Mouse (Mus musculus): ENCODE measurements around the gene Polr2h. TPM values are rescaled to one million over a fixed set of nuclear protein-coding genes. Genes with fewer than 3 reads are reported as not detected.

Gene Polr2h
- polyA plus RNA-seq, 1 experiment from 2014 or later: 125 TPM

GRCm38 (mm10) chr16:20695622-20696323 lies 21.7 kb upstream of the Polr2h start:
- Histone ChIP-seq H3K27ac (ENCODE audit: low read depth, low read length) (peak overlapping the region; percentile 62; the same call in 1 of the 2 replicates), H3K4me1 (ENCODE audit: control insufficient read depth, insufficient read depth, low read length) (peaks cover 20% of the 10 kb centered on the region), H3K9me3 (ENCODE audit: control insufficient read depth, low read length) (no peaks in the 10 kb centered on the region), H3K4me3 (ENCODE audit: low read depth, low read length) (peak overlapping the region; percentile 32), H3K27me3 (ENCODE audit: control insufficient read depth, insufficient read depth, low read length) (no peaks in the 10 kb centered on the region), H3K9ac (ENCODE audit: low read length) (peak overlapping the region; percentile 61), H3K36me3 (ENCODE audit: control insufficient read depth, insufficient read depth, low read length) (peaks cover 7% of the 10 kb centered on the region; the same call in 1 of the 2 replicates), H3K4me2 (ENCODE audit: low read depth) (peak overlapping the region; percentile 74)
- under 1% methylated on average over 46 of the region's 46 CpGs for WGBS
- ATAC-seq (ENCODE audit: insufficient read depth, low FRiP score, low TSS enrichment) (peak; percentile 79), DNase-seq (ENCODE audit: low spot score) (peak; percentile 91)

- no peaks in the 10 kb centered on the region for H3K9me3 ChIP-seq (ENCODE audit: control insufficient read depth, low read length)
- no peak for ATAC-seq (ENCODE audit: insufficient read depth, low FRiP score, low TSS enrichment)
- no peak overlapping the region for H3K27ac ChIP-seq (ENCODE audit: low read depth, low read length)
- WGBS: 81% methylated on average over 5 of the region's 5 CpGs
- H3K9ac ChIP-seq (ENCODE audit: low read length): no peak overlapping the region
- peaks cover 18% of the 10 kb centered on the region for H3K4me1 ChIP-seq (ENCODE audit: control insufficient read depth, insufficient read depth, low read length)
- 0 out of 2 replicates have a peak, but pooled peaks cover 4% of the 10 kb centered on the region for H3K36me3 ChIP-seq (ENCODE audit: control insufficient read depth, insufficient read depth, low read length)
- H3K4me2 ChIP-seq (ENCODE audit: low read depth): no peak overlapping the region
- no peak for DNase-seq (ENCODE audit: low spot score)
- no peak overlapping the region for H3K4me3 ChIP-seq (ENCODE audit: low read depth, low read length)
- H3K27me3 ChIP-seq (ENCODE audit: control insufficient read depth, insufficient read depth, low read length): no peaks in the 10 kb centered on the region
Measured at GRCm38 (mm10) chr16:20699266-20699665, 18.2 kb upstream of the Polr2h start.

GRCm38 (mm10) chr16:20700036-20700435 lies 17.4 kb upstream of the Polr2h start:
- DNase-seq (ENCODE audit: low spot score) (no peak), ATAC-seq (ENCODE audit: insufficient read depth, low FRiP score, low TSS enrichment) (no peak)
- H3K9ac ChIP-seq (ENCODE audit: low read length): no peak overlapping the region
- 35% methylated on average over 5 of the region's 5 CpGs for WGBS
- no peak overlapping the region for H3K27ac ChIP-seq (ENCODE audit: low read depth, low read length)
- 0 out of 2 replicates have a peak, but pooled peaks cover 4% of the 10 kb centered on the region for H3K36me3 ChIP-seq (ENCODE audit: control insufficient read depth, insufficient read depth, low read length)
- H3K4me3 ChIP-seq (ENCODE audit: low read depth, low read length): no peak overlapping the region
- no peaks in the 10 kb centered on the region for H3K9me3 ChIP-seq (ENCODE audit: control insufficient read depth, low read length)
- no peaks in the 10 kb centered on the region for H3K27me3 ChIP-seq (ENCODE audit: control insufficient read depth, insufficient read depth, low read length)
- no peak overlapping the region for H3K4me2 ChIP-seq (ENCODE audit: low read depth)
- peaks cover 18% of the 10 kb centered on the region for H3K4me1 ChIP-seq (ENCODE audit: control insufficient read depth, insufficient read depth, low read length)

- Histone ChIP-seq H3K27ac (ENCODE audit: low read depth, low read length) (peak overlapping the region; percentile 54; the same call in 1 of the 2 replicates), H3K4me1 (ENCODE audit: control insufficient read depth, insufficient read depth, low read length) (peaks cover 16% of the 10 kb centered on the region), H3K9ac (ENCODE audit: low read length) (no peak overlapping the region), H3K9me3 (ENCODE audit: control insufficient read depth, low read length) (no peaks in the 10 kb centered on the region), H3K27me3 (ENCODE audit: control insufficient read depth, insufficient read depth, low read length) (no peaks in the 10 kb centered on the region), H3K36me3 (ENCODE audit: control insufficient read depth, insufficient read depth, low read length) (peaks cover 7% of the 10 kb centered on the region; the same call in 1 of the 2 replicates), H3K4me2 (ENCODE audit: low read depth) (no peak overlapping the region), H3K4me3 (ENCODE audit: low read depth, low read length) (no peak overlapping the region)
- DNase-seq (ENCODE audit: low spot score): no peak
- ATAC-seq (ENCODE audit: insufficient read depth, low FRiP score, low TSS enrichment): no peak
- WGBS: 48% methylated on average over 7 of the region's 7 CpGs
Measured at GRCm38 (mm10) chr16:20701316-20701715, 16.1 kb upstream of the Polr2h start.

- Histone ChIP-seq H3K4me2 (ENCODE audit: low read depth) (no peak overlapping the region), H3K4me1 (ENCODE audit: control insufficient read depth, insufficient read depth, low read length) (peaks cover 11% of the 10 kb centered on the region), H3K4me3 (ENCODE audit: low read depth, low read length) (no peak overlapping the region), H3K27me3 (ENCODE audit: control insufficient read depth, insufficient read depth, low read length) (no peaks in the 10 kb centered on the region), H3K36me3 (ENCODE audit: control insufficient read depth, insufficient read depth, low read length) (peaks cover 7% of the 10 kb centered on the region; the same call in 1 of the 2 replicates), H3K9ac (ENCODE audit: low read length) (no peak overlapping the region), H3K27ac (ENCODE audit: low read depth, low read length) (peak overlapping the region; percentile 54; the same call in 1 of the 2 replicates), H3K9me3 (ENCODE audit: control insufficient read depth, low read length) (no peaks in the 10 kb centered on the region)
- ATAC-seq (ENCODE audit: insufficient read depth, low FRiP score, low TSS enrichment): peak; percentile 68
- 10% methylated on average over 12 of the region's 12 CpGs for WGBS
- DNase-seq (ENCODE audit: low spot score): no peak
Measured at GRCm38 (mm10) chr16:20701729-20702521, 15.5 kb upstream of the Polr2h start.

GRCm38 (mm10) chr16:20702522-20702893 lies 15.0 kb upstream of the Polr2h start:
- no peak overlapping the region for H3K4me3 ChIP-seq (ENCODE audit: low read depth, low read length)
- no peak overlapping the region for H3K4me2 ChIP-seq (ENCODE audit: low read depth)
- no peaks in the 10 kb centered on the region for H3K27me3 ChIP-seq (ENCODE audit: control insufficient read depth, insufficient read depth, low read length)
- no peak overlapping the region for H3K9ac ChIP-seq (ENCODE audit: low read length)
- DNase-seq (ENCODE audit: low spot score) (peak; percentile 78), ATAC-seq (ENCODE audit: insufficient read depth, low FRiP score, low TSS enrichment) (peak; percentile 74)
- no peak overlapping the region for H3K27ac ChIP-seq (ENCODE audit: low read depth, low read length)
- 11% methylated on average over 8 of the region's 8 CpGs for WGBS
- H3K36me3 ChIP-seq (ENCODE audit: control insufficient read depth, insufficient read depth, low read length): peaks cover 7% of the 10 kb centered on the region; the same call in 1 of the 2 replicates
- H3K4me1 ChIP-seq (ENCODE audit: control insufficient read depth, insufficient read depth, low read length): peaks cover 11% of the 10 kb centered on the region
- H3K9me3 ChIP-seq (ENCODE audit: control insufficient read depth, low read length): no peaks in the 10 kb centered on the region

GRCm38 (mm10) chr16:20703071-20703470 lies 14.4 kb upstream of the Polr2h start:
- no peak overlapping the region for H3K9ac ChIP-seq (ENCODE audit: low read length)
- H3K27me3 ChIP-seq (ENCODE audit: control insufficient read depth, insufficient read depth, low read length): no peaks in the 10 kb centered on the region
- peaks cover 11% of the 10 kb centered on the region for H3K4me1 ChIP-seq (ENCODE audit: control insufficient read depth, insufficient read depth, low read length)
- ATAC-seq (ENCODE audit: insufficient read depth, low FRiP score, low TSS enrichment): no peak
- H3K4me3 ChIP-seq (ENCODE audit: low read depth, low read length): no peak overlapping the region
- no peak overlapping the region for H3K4me2 ChIP-seq (ENCODE audit: low read depth)
- peaks cover 7% of the 10 kb centered on the region; the same call in 1 of the 2 replicates for H3K36me3 ChIP-seq (ENCODE audit: control insufficient read depth, insufficient read depth, low read length)
- WGBS: 95% methylated on average over 10 of the region's 10 CpGs
- H3K27ac ChIP-seq (ENCODE audit: low read depth, low read length): no peak overlapping the region
- H3K9me3 ChIP-seq (ENCODE audit: control insufficient read depth, low read length): no peaks in the 10 kb centered on the region
- no peak for DNase-seq (ENCODE audit: low spot score)

- 88% methylated on average over 6 of the region's 6 CpGs for WGBS
- H3K9me3 ChIP-seq (ENCODE audit: control insufficient read depth, low read length): no peaks in the 10 kb centered on the region
- H3K9ac ChIP-seq (ENCODE audit: low read length): no peak overlapping the region
- H3K27ac ChIP-seq (ENCODE audit: low read depth, low read length): no peak overlapping the region
- H3K36me3 ChIP-seq (ENCODE audit: control insufficient read depth, insufficient read depth, low read length): peaks cover 7% of the 10 kb centered on the region; the same call in 1 of the 2 replicates
- H3K4me3 ChIP-seq (ENCODE audit: low read depth, low read length): no peak overlapping the region
- peaks cover 11% of the 10 kb centered on the region for H3K4me1 ChIP-seq (ENCODE audit: control insufficient read depth, insufficient read depth, low read length)
- DNase-seq (ENCODE audit: low spot score) (no peak), ATAC-seq (ENCODE audit: insufficient read depth, low FRiP score, low TSS enrichment) (no peak)
- H3K4me2 ChIP-seq (ENCODE audit: low read depth): no peak overlapping the region
- no peaks in the 10 kb centered on the region for H3K27me3 ChIP-seq (ENCODE audit: control insufficient read depth, insufficient read depth, low read length)
Measured at GRCm38 (mm10) chr16:20703699-20704400, 13.6 kb upstream of the Polr2h start.
